Mouse (Mus musculus): ENCODE data around the gene Ilkap. TPM values are rescaled to one million over a fixed set of nuclear protein-coding genes. Genes with fewer than 3 reads are reported as not detected.

The Ilkap gene
- polyA plus RNA-seq, 1 experiment from 2014 or later = 159 TPM

DNA sequence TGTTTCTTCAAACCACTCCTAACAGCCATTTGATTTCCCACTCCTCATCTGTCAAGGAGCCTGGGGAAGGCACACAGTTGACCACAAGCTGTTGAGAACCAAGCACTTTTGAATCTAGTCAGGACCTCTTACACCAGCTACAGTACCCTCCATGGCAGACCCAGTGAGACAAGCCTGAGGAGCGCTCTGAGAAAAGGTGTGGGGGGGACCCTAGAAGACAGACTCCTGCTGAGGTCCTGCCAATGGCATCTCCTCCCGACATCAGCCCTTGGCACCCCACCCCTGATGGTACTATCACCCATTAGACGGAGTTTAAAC, 38.4 kb upstream of the Ilkap start:
- Histone ChIP-seq H3K4me3 (ENCODE audit: low read depth, low read length) (no peak overlapping the region), H3K4me1 (replicated peaks; ENCODE audit: control insufficient read depth, insufficient read depth, low read length) (no peaks in the 10 kb centered on the region), H3K27ac (ENCODE audit: low read depth, low read length) (no peak overlapping the region), H3K9me3 (ENCODE audit: control insufficient read depth, low read length) (no peaks in the 10 kb centered on the region), H3K27me3 (replicated peaks; ENCODE audit: control insufficient read depth, insufficient read depth, low read length) (no peaks in the 10 kb centered on the region), H3K4me2 (no peak overlapping the region), H3K36me3 (ENCODE audit: control insufficient read depth, insufficient read depth, low read length) (peaks cover 5% of the 10 kb centered on the region; the same call in 1 of the 2 replicates), H3K9ac (ENCODE audit: low read depth, low read length) (no peak overlapping the region)
- ATAC-seq (replicated peaks; ENCODE audit: low FRiP score) = no peak
- no peak for DNase-seq (ENCODE audit: low spot score)
- WGBS = 88% methylated on average over 3 of the region's 3 CpGs

DNA sequence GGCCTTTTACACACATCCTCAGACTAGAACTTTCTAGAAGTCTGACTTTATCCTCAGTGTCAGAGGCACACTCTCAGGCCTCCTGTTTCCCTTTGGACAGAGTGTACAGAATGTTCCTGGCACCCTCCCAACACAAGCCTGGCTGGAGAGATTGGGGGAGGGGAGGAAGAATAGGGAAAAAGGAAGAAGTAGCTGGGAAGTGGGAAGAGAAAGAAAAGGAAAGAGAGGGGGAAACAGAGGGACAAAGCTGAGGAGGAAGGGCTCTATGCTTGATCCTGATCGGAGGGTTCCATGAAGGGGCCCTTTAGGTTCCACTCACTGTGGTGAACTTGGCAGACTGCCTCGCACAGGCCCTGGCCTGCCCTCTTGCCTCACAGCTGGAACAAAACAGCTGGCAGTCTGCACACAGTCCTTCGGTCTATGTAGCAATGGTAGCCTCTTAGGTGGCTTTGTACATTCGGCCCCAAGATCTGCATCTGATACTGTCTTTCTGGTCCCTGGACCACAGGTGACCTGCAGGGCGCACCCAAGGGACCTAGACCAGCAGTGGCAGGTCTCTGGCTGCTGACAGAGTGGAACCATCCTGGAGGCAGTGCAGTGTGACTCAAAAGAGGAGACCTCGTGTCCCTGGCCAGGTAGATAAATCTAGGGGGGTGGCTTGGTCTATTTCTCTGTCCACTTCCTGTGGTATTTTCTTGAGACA, 37.9 kb upstream of the Ilkap start:
- ATAC-seq (replicated peaks; ENCODE audit: low FRiP score) (no peak), DNase-seq (ENCODE audit: low spot score) (no peak)
- no peak overlapping the region for H3K4me2 ChIP-seq
- no peak overlapping the region for H3K27ac ChIP-seq (ENCODE audit: low read depth, low read length)
- no peaks in the 10 kb centered on the region for H3K4me1 ChIP-seq (replicated peaks; ENCODE audit: control insufficient read depth, insufficient read depth, low read length)
- no peak overlapping the region for H3K4me3 ChIP-seq (ENCODE audit: low read depth, low read length)
- H3K27me3 ChIP-seq (replicated peaks; ENCODE audit: control insufficient read depth, insufficient read depth, low read length) = no peaks in the 10 kb centered on the region
- peaks cover 5% of the 10 kb centered on the region; the same call in 1 of the 2 replicates for H3K36me3 ChIP-seq (ENCODE audit: control insufficient read depth, insufficient read depth, low read length)
- WGBS = 76% methylated on average over 6 of the region's 6 CpGs
- H3K9me3 ChIP-seq (ENCODE audit: control insufficient read depth, low read length) = no peaks in the 10 kb centered on the region
- H3K9ac ChIP-seq (ENCODE audit: low read depth, low read length) = no peak overlapping the region

DNA sequence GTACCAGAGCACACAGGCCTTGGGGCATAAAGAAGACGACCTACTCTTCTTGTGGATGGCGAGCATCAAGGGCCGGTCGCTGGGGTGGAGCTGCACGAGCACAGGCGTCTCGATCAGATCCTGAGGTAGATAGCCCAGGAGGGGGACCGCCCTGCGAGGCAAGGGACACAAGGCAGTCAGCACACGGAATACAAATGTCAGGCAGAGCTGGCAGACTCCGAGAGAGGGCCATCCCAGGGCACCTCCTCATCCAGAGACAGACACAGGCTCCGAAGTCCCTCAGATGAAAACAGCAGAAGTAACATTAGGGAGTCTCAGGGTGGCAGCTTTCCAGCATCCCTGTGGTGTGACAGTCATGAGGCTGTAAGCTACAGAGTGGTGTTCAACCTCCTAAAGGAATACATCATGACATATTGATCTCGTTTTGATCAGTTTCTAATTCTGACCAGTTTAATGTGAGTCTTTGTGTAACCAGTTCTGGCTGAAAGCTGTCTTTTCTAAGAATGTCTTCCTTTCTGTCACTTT, 37.1 kb upstream of the Ilkap start:
- Histone ChIP-seq H3K36me3 (ENCODE audit: control insufficient read depth, insufficient read depth, low read length) (peaks cover 5% of the 10 kb centered on the region; the same call in 1 of the 2 replicates), H3K4me1 (replicated peaks; ENCODE audit: control insufficient read depth, insufficient read depth, low read length) (no peaks in the 10 kb centered on the region), H3K4me2 (no peak overlapping the region), H3K9ac (ENCODE audit: low read depth, low read length) (no peak overlapping the region), H3K9me3 (ENCODE audit: control insufficient read depth, low read length) (no peaks in the 10 kb centered on the region), H3K4me3 (ENCODE audit: low read depth, low read length) (no peak overlapping the region), H3K27me3 (replicated peaks; ENCODE audit: control insufficient read depth, insufficient read depth, low read length) (no peaks in the 10 kb centered on the region), H3K27ac (ENCODE audit: low read depth, low read length) (no peak overlapping the region)
- 83% methylated on average over 13 of the region's 13 CpGs for WGBS
- ATAC-seq (replicated peaks; ENCODE audit: low FRiP score) = no peak
- no peak for DNase-seq (ENCODE audit: low spot score)

DNA sequence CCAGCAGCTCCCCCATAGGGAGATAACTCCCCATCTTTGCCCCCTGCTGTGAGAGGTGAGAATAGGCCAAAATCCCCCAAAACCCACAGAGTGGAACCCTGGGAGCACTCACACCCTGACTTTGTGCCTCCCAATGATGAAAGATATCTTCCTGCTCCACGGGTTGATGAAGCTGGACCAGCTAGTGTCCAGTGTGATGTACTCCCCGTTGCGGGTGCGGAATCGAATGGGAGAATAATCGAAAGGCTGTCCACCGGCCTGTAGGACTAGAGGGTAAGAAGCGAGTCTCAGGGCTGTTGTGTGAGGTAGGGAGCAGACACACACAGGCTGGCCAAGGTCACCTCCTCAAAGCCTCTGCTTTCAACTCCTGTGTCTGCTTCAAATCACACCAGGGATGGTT, 36.3 kb upstream of the Ilkap start:
- H3K9me3 ChIP-seq (ENCODE audit: control insufficient read depth, low read length) = no peaks in the 10 kb centered on the region
- no peak overlapping the region for H3K4me3 ChIP-seq (ENCODE audit: low read depth, low read length)
- no peak overlapping the region for H3K9ac ChIP-seq (ENCODE audit: low read depth, low read length)
- 92% methylated on average over 8 of the region's 8 CpGs for WGBS
- no peak overlapping the region for H3K4me2 ChIP-seq
- H3K27ac ChIP-seq (ENCODE audit: low read depth, low read length) = no peak overlapping the region
- peaks cover 2% of the 10 kb centered on the region; the same call in 1 of the 2 replicates for H3K36me3 ChIP-seq (ENCODE audit: control insufficient read depth, insufficient read depth, low read length)
- H3K27me3 ChIP-seq (replicated peaks; ENCODE audit: control insufficient read depth, insufficient read depth, low read length) = no peaks in the 10 kb centered on the region
- ATAC-seq (replicated peaks; ENCODE audit: low FRiP score) (no peak), DNase-seq (ENCODE audit: low spot score) (no peak)
- H3K4me1 ChIP-seq (replicated peaks; ENCODE audit: control insufficient read depth, insufficient read depth, low read length) = no peaks in the 10 kb centered on the region

DNA sequence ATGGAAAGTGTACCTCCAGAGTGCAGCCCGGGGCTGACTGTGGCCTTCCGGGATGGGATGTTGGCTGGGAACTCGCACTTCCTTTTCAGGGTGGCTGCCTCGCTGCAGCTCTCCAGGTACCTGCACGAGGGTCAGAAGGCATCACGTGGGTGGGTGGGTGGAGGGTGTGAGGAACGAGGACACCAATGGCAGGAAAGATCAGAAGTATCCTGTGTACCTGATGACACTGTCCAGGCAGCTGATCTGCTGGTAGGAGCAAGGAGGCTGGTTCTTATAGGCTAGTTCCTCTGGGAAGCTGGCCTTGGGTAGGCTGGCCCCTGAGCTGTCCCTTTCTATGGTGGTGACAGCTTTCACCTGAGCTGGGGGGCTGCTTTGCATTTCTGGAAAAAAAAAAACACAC, 32.1 kb upstream of the Ilkap start:
- ATAC-seq (replicated peaks; ENCODE audit: low FRiP score) (no peak), DNase-seq (ENCODE audit: low spot score) (no peak)
- Histone ChIP-seq H3K36me3 (ENCODE audit: control insufficient read depth, insufficient read depth, low read length) (peaks cover 2% of the 10 kb centered on the region; the same call in 1 of the 2 replicates), H3K27me3 (replicated peaks; ENCODE audit: control insufficient read depth, insufficient read depth, low read length) (no peaks in the 10 kb centered on the region), H3K9me3 (ENCODE audit: control insufficient read depth, low read length) (no peaks in the 10 kb centered on the region), H3K4me1 (replicated peaks; ENCODE audit: control insufficient read depth, insufficient read depth, low read length) (no peaks in the 10 kb centered on the region), H3K4me2 (no peak overlapping the region), H3K9ac (ENCODE audit: low read depth, low read length) (no peak overlapping the region), H3K4me3 (ENCODE audit: low read depth, low read length) (no peak overlapping the region), H3K27ac (ENCODE audit: low read depth, low read length) (no peak overlapping the region)
- 70% methylated on average over 7 of the region's 7 CpGs for WGBS

DNA sequence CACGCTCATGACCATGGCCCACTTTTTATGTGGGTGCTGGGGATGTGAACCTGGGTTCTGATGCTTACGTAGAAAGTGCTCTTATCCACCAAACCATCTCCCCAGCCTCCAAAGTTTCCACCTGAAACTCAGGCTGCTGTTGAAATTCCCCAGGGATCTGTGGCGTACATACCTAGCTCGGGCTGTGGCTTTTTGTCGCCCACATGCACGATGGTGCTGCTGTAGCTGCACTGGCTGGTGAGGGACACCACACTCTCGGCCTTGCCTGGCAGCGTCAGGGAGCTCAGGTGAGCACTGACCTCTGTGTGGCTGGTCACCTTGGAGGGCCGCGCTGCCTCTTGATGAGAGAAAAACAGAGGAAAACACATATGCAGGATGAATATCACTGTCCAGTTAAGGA, 30.6 kb upstream of the Ilkap start:
- H3K36me3 ChIP-seq (ENCODE audit: control insufficient read depth, insufficient read depth, low read length) = no peaks in the 10 kb centered on the region
- WGBS = 92% methylated on average over 10 of the region's 10 CpGs

DNA sequence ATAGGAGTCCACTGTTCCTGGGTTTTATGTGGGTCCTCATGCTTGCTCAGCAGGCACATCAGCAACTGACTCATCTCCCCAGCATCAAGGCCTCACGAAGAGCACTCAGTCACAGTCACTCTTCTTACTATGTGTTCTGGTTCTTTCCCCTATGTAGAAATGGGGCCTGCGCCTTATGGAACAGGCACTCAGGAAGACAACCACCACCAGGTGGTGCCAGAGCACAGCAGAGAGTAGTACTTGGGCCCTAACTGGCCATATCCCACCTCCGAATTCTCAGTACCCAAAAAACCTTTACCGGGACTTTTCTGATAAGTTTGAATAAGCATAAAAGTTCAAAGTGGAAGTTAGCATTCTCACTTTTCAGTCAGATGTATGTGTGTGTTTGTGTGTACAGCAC, 30.0 kb upstream of the Ilkap start:
- no peaks in the 10 kb centered on the region for H3K9me3 ChIP-seq (ENCODE audit: control insufficient read depth, low read length)
- H3K4me2 ChIP-seq = no peak overlapping the region
- no peak overlapping the region for H3K4me3 ChIP-seq (ENCODE audit: low read depth, low read length)
- H3K9ac ChIP-seq (ENCODE audit: low read depth, low read length) = no peak overlapping the region
- no peaks in the 10 kb centered on the region for H3K36me3 ChIP-seq (ENCODE audit: control insufficient read depth, insufficient read depth, low read length)
- H3K27ac ChIP-seq (ENCODE audit: low read depth, low read length) = no peak overlapping the region
- ATAC-seq (replicated peaks; ENCODE audit: low FRiP score) (0 out of 2 replicates have a peak, but pooled peaks have one; percentile 53), DNase-seq (ENCODE audit: low spot score) (no peak)
- H3K27me3 ChIP-seq (replicated peaks; ENCODE audit: control insufficient read depth, insufficient read depth, low read length) = no peaks in the 10 kb centered on the region
- WGBS = 48% methylated on average over 4 of the region's 4 CpGs
- H3K4me1 ChIP-seq (replicated peaks; ENCODE audit: control insufficient read depth, insufficient read depth, low read length) = no peaks in the 10 kb centered on the region

More for the DNA sequence above, 30.6 kb upstream of the Ilkap start:
- Histone ChIP-seq H3K27me3 (replicated peaks; ENCODE audit: control insufficient read depth, insufficient read depth, low read length) (no peaks in the 10 kb centered on the region), H3K9me3 (ENCODE audit: control insufficient read depth, low read length) (no peaks in the 10 kb centered on the region), H3K4me3 (ENCODE audit: low read depth, low read length) (no peak overlapping the region), H3K4me2 (no peak overlapping the region), H3K27ac (ENCODE audit: low read depth, low read length) (no peak overlapping the region), H3K9ac (ENCODE audit: low read depth, low read length) (no peak overlapping the region), H3K4me1 (replicated peaks; ENCODE audit: control insufficient read depth, insufficient read depth, low read length) (no peaks in the 10 kb centered on the region)
- DNase-seq (ENCODE audit: low spot score) (no peak), ATAC-seq (replicated peaks; ENCODE audit: low FRiP score) (no peak)

DNA sequence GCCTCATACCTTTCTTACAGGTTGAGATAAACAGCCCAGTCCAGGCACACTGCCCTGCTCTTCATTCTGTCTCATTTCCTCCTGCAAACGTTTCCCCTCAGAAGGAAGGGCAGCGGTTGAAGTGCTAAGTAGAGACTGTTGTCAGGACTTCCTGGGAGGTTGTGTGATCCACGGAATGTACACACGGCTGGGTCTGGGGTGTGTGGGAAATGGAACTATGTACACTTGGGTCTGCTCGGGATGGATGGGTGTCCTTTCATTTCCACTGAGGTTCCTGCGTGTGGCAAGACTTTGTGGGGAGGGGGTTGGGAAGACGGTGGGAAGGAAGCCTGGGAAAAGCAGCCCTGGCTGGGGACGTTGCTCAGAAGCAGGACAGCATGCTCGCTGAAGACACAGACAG, 27.8 kb upstream of the Ilkap start:
- no peaks in the 10 kb centered on the region for H3K27me3 ChIP-seq (replicated peaks; ENCODE audit: control insufficient read depth, insufficient read depth, low read length)
- DNase-seq (ENCODE audit: low spot score) (no peak), ATAC-seq (replicated peaks; ENCODE audit: low FRiP score) (no peak)
- no peak overlapping the region for H3K4me2 ChIP-seq
- no peak overlapping the region for H3K9ac ChIP-seq (ENCODE audit: low read depth, low read length)
- no peak overlapping the region for H3K4me3 ChIP-seq (ENCODE audit: low read depth, low read length)
- 73% methylated on average over 9 of the region's 9 CpGs for WGBS
- H3K27ac ChIP-seq (ENCODE audit: low read depth, low read length) = no peak overlapping the region
- no peaks in the 10 kb centered on the region for H3K4me1 ChIP-seq (replicated peaks; ENCODE audit: control insufficient read depth, insufficient read depth, low read length)
- H3K9me3 ChIP-seq (ENCODE audit: control insufficient read depth, low read length) = no peaks in the 10 kb centered on the region
- H3K36me3 ChIP-seq (ENCODE audit: control insufficient read depth, insufficient read depth, low read length) = no peaks in the 10 kb centered on the region

DNA sequence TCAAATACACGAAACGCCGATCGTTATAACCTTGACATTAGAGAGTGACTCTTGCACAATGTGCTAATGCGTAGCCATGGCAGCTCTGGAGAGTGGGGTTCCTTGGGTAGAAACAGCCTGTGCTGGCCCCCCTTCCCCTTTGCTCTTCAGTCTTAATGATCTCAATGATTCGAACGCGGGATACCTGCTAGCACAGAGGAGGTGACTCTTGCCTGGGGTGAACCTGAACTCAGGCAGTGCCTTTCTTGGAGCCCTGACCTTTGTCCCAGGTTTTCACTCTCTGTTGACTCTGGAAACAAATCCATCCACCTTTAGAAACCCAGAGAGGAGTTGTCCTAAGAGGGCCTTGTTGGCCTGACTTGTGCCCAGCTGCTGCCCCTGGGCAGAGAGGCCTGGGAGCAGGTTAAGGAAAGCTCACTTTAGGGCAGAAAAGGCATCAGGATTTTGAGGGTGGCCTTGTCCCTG, 22.0 kb upstream of the Ilkap start:
- no peaks in the 10 kb centered on the region; the same call in 1 of the 2 replicates for H3K36me3 ChIP-seq (ENCODE audit: control insufficient read depth, insufficient read depth, low read length)
- no peaks in the 10 kb centered on the region for H3K27me3 ChIP-seq (replicated peaks; ENCODE audit: control insufficient read depth, insufficient read depth, low read length)
- no peak overlapping the region for H3K27ac ChIP-seq (ENCODE audit: low read depth, low read length)
- 90% methylated on average over 8 of the region's 8 CpGs for WGBS
- H3K4me1 ChIP-seq (replicated peaks; ENCODE audit: control insufficient read depth, insufficient read depth, low read length) = no peaks in the 10 kb centered on the region
- no peak overlapping the region for H3K9ac ChIP-seq (ENCODE audit: low read depth, low read length)
- no peak for ATAC-seq (replicated peaks; ENCODE audit: low FRiP score)
- no peak overlapping the region for H3K4me2 ChIP-seq
- H3K9me3 ChIP-seq (ENCODE audit: control insufficient read depth, low read length) = no peaks in the 10 kb centered on the region
- no peak for DNase-seq (ENCODE audit: low spot score)
- H3K4me3 ChIP-seq (ENCODE audit: low read depth, low read length) = no peak overlapping the region

All from liver, embryonic 11.5 days (tissue).